Mouse (Mus musculus) yolk sac, embryonic 10.5 days (tissue): ENCODE measurements around the gene Ccdc136.

Experiments
- DNase-seq: peaks from one replicate; pipeline ENCODE4 v3.0.0-alpha.2; 2017; ENCODE audit warnings: low spot score

Ccdc136 gene

DNA sequence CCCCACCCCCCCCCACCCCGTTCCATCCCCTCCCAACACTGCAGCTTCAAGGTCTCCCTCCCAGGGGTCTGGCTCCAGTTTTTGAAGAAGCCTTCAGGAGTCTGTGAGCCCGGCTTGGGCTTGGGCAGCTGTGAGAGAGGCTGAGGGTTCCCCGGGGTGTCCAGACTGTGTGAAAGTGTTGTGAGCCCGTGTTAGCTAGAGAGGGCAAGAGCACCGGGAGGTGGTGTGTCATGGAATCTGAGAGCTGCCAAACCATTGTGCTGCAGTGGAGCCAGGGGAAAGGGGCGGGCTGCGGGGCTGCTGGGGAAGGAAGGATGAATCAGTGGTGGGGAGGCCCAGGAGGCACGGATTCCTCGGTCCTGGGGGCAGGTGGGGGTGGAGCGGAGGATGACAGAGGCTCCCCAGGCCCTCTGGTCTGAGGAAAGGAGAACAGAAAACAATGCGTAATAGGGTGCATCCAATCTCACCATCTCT lies 40.4 kb downstream of the Ccdc136 start:
- no peak for DNase-seq

DNA sequence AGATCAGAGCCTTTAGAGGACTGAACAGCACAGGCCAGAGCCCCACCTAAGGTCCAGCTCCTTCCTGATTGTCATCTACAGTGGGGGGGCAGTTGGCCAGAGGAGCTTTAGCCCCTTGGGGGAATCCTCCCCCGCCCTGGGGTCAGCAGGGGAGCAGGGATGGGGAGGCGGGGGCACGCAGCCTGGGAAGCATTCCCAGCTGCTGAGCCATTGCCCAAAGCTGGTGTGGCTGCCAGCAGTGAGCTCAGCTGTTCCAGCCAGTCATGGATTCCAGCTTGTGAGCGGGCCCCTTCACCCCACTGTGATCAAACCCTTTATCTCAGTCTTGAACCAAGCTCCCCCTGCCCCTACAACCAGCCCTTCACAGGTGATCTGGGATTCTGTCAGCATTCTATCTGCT lies 43.1 kb downstream of the Ccdc136 start:
- DNase-seq = no peak

DNA sequence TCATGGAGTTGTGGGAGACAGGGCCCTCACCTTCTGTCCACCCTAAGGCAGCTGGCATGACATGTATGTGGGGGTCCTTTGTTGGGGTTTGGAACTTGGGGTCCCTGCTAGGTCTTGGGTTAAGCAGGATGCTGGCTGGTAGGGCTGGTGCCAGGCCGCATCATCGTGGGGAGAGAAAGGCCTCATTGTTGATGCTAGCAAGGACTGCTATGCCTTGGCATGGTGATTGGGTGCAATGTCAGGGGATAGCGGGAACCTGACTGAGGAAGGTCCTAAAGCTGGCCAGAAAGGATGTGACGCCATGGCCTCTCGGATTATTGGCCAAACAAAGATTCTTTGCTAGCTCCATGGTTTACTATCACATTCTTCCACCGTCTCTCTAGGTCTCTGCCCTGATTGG lies 43.7 kb downstream of the Ccdc136 start:
- DNase-seq = no peak

DNA sequence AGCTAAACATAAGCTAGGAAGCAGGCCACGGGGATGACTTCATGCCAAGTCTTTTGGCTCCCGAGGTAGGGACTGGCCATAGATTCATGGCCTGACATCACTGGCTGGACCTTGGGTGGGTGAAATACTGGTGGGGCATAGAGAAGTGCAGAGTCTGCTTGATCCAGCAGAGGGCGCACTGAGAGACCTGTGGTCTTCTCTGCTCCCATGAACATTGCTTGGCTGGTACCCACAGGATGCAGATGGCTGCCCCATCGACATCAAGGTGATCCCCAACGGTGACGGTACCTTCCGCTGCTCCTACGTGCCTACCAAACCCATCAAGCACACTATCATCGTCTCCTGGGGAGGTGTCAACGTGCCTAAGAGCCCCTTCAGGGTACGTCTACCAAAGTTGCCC lies 48.7 kb downstream of the Ccdc136 start:
- DNase-seq = no peak

DNA sequence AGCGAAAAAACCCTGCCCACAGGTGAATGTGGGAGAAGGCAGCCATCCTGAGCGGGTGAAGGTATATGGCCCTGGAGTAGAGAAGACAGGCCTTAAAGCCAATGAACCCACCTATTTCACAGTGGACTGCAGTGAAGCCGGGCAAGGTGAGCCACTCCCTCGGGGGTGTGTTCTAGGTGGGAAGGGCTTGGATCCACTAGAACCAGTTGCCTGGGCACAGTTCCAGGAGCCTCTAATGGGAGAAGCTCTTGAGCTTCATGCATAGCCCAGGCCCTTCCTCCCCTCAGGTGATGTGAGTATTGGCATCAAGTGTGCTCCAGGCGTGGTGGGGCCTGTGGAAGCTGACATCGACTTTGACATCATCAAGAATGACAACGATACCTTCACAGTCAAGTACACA lies 49.2 kb downstream of the Ccdc136 start:
- DNase-seq = no peak

DNA sequence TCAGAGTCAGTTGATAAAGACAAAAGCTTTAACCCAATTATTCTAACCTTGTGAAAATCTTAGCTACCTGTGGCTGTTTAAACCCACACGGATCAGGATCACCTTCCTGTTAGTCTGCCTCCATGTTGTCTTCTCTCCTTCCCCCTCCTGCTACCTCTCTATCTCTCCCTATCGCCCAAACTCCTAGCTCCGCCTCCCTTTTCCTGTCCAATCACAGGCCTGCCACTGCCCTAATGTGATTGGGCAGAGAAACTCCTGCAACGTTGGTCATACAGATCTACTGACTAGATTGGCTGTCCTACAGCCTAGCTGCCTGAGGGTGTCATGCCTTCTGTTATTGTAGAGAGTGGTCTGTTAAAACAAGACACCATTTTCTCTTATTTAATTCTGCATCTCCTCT lies 53.7 kb downstream of the Ccdc136 start:
- no peak for DNase-seq

DNA sequence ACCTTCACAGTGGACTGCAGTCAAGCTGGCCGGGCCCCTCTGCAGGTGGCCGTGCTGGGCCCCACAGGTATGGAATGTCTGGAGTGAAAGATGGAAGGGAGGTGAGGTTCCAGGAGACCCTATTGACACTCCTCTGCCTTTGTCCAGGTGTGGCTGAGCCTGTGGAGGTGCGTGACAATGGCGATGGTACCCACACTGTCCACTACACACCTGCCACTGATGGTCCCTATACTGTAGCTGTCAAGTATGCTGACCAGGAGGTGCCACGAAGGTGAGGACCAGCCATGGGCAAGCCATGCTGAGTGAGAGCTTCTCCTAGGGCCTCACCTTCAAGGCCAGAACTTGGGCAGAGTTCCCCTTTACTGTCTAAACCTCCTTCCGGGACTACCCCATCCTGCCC lies 54.6 kb downstream of the Ccdc136 start:
- DNase-seq = no peak

DNA sequence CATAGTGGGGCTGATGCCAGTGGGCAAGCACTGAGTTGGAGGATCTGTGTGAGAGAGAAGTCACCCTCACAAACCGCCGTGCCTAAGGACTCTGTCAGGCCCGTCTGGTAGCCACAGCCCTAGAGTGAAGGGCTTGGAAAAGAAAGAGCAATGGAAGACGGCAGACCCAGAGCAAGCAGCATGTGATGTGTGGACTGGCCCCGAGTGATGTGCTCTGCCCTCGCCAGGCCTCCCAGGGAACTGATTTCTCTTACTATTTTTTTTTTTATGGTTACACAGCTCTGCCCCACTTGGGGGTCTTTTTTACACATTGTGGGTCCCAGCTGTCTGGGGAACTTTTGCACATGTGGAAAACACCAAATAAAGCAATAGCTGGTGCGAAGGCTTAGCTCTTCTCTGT lies 65.4 kb downstream of the Ccdc136 start:
- DNase-seq = no peak

DNA sequence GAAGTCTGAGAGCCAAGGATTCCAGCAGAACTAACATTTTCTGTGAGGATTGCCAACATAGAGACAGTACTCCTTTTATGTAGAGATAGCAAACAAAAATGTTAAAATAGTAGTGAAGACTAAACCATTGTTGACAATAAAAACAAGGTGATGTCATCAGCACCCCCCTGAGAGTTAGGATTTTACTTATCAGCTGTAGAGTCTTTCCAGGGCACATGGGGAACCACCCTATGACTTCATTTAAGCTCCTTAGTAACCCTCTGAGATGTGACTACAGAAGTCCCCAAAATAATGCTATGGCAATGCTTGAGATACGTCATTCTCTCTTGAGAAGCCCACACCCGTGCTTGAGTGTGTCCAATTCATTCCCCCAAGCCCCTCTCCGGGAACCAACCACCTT lies 67.3 kb downstream of the Ccdc136 start:
- no peak for DNase-seq

DNA sequence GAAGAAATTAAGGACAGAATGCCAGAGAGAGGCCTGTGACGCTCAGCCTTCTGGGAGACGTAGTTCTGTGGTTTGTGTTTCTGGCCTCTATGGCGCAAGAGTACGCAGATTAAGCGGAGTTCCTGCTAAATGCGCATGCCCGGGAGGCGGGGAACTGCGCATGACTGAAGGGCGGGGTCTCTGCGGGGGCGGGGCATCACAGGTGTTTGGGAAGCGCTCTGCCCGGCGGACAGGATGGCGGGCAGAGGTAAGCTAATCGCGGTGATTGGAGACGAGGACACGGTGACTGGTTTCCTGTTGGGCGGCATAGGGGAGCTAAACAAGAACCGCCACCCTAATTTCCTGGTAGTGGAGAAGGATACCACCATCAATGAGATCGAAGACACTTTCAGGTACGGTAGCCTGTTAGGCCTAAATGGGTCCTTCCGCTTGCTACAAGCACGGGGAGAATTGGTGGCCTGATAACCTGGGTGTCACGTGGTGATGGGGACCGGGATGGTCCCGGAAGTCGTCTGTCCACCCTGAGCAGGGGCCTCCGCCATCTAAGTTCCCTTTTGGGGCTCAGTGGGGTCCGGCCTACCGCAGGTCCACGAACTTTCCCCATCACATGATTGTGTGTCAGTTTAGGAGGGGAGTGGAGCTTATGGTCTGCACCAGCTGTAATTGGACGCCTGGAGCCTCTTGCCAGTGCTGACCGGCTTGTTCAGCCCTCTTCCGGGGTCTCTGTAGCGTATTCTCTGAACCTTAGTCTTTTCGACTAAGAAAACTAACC lies 71.7 kb downstream of the Ccdc136 start, which contains the start of gene Atp6v1f:
Atp6v1f (plus strand) TSS at position 136 of the 772 bp plus-strand sequence.
- DNase-seq = peak; percentile 97

DNA sequence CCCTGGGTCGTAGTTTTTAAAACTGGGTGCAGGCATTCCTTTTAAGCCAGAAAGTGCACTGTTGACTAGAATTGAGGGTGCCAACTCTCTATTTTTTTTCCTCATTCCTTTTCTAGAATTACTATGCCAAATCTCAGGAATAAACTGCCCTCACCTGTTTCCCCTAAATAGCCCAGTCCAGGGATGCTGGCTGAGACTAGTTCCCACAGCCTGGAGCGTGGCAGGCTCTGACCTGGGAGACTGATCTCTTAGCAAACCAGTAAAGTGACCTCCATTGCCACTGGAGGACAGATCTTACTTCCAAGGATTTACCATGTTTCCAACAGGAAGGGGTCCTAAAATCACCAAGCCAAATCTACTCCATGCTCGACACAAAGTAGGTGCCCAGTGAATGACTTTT lies 72.7 kb downstream of the Ccdc136 start:
- DNase-seq = no peak

DNA sequence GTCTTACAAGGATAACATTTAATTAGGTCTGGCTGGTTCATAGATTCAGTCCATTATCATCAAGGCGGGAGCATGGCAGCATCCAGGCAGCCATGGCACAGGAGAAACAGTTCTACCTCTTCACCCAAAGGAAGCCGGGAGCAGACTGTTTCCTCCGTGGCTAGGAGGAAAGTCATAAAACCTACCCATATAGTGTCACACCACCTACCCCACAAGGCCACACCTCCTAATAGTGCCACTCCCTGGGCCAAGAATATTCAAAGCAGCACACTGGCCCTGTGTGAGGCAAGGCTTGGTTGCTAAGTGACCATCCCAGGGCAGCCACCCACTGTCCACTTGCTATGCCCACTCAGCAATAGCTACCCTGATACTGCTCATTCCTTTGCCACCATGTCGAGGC lies 75.0 kb downstream of the Ccdc136 start, which contains the start of gene Atp6v1fnb:
Atp6v1fnb (plus strand) TSS at position 301 of the 400 bp plus-strand sequence.
- DNase-seq = no peak

DNA sequence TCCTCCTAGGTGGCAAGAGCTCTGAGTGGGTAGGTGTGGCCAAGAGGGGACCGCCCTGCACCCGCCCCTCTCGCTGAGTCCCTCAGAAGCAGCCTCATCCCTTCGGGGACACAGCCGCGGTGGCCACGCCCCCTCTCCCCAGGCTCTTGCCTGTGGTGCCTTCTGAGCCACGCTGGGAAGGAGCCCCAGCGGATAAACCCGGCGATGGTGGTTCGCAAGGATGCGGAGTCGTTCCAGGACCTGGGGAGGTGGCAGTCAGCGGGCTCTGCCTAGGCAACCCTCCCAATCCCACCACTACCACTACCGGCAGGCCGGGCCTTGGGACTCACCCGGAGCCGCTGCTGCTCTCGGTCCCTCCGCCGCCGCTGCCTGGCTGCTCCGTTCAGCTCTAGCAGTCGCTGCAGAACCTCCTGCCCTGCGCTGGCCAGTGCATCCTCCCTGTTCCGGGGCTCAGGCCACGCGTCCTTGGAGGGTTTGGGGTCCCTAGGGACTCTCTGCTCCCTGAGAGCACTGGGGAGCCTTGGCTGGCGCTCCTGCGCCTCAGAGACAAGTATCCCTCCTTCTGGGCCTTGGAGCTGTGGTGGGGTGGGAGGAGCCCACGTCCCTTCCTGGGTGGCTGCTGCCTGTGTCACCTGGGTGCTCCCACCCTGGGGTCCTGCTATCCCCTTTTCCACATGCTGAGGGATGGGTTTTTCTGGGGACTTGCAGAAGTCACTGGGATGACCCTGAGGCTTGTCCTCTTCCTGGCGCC lies 78.0 kb downstream of the Ccdc136 start:
- peak; percentile 84 for DNase-seq

DNA sequence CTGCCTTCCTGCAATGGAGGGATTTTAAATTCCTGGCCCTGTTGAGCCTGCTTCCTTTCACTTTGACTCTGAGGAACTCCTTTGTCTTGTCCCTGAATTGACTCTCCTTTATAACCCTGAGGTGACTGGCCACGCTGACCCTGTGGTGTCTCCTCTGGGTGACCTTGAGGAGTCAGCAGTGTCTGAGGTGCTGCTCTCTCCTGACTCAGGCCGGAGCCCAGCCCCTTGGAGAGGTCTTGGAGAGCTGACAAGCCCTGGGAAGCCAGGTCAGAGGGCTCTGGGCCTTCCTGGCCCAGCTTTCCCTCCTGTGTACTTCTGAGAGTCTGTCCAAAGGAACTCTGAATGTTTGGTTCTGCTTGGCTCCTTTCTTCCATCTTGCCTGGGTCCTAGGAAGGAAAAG lies 78.6 kb downstream of the Ccdc136 start:
- no peak for DNase-seq
